Mouse (Mus musculus): ENCODE results near the gene Senp6. TPM values are rescaled to one million over a fixed set of nuclear protein-coding genes. Genes with fewer than 3 reads are reported as not detected.

The Senp6 gene
- polyA plus RNA-seq (2015; fragmentation: Nextera tagmentation; extraction: Ambion mirVana) = 42.5 and 49.5 TPM in 2 replicates

DNA sequence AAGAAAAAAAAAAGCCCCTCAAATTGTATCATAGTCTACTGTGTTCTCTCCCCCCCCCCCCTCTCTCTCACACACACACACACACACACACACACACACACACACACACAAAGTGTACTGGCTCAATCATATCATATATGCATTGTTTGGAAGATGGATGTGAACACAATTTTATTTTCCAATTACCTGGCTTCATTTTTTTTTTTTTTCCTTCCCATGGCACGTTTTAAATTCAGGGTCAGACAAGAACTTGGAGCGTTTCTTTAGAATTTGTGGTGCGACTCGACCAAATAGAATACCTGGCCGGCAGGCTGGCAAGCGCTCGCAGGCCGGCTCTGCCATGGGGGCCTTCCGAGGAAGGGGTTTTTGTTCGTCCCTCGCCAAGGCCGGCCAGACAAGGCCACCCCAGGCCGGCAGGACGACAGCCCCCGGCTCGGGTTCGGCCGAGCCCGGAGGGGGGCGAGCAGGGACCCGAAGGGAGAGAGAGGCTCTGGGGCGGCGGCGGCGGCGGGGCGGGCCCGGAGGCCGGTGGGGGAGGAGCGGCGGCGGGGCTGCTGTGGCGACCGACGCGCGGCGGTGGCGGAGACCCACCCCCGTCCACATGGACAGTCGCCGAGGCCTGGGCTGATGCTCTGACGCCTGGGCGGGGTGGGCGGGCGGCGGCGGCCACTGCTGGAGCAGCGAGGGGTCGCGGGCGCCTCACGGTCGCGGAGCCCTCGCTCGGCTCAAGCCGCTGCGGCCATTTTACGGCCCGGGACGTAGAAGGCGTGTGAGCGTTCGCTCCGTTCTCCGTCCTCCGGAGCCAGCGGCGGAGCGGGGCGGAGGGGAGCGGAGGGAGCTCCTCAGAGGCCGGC lies at the start of gene Senp6:
Gene Senp6, plus strand, starts transcription at position 537 of the 854 bp plus-strand sequence.

DNA sequence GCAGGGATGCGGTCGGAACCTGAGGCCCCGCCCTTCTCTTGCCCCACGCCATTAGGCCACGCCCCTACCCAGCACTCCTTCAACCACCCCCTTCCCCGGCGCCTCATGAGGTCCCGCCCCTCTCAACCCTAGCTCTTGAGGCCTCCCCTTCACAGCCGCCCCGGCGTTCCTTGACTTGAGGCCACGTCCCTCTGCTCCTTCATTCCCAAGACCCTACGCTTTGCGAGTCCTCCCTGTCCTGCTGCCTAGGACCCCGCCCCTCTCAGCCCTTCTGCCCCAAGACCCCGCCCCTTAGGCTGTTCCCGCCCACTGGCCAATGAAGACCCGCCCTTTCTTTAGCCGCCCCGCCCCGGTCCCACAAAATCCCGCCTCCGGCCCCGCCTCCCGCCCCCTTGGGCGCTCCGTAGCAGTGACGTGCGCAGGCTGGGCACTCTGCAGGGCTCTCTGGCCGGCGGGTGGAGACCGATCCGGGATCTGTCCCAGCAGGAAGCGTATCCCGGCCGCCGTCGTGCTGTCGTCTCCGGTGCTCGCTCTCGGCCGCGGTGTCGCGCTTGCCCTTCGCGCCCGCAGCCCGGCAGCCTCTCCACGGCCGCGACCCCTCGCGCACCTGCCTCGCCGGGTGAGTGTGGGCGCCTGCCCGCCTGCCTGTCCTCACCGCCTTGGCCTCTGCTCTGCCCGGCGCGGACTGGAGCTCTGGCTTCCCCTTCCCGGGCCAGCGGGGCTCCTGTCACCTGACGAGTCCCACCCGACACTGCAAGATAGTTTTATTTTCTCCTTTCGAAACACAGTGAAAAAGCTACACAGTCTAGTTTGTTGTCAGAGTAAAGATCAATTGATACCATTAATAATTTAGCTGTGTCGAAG lies 98.1 kb downstream of the Senp6 start, which contains the start of gene Myo6:
Gene Myo6, plus strand, starts transcription at position 421 of the 864 bp plus-strand sequence.

Other genes starting within 250 kb of the Senp6 start
- gene Filip1, start 54.1 kb upstream of the Senp6 start, polyA plus RNA-seq (2015; fragmentation: Nextera tagmentation; extraction: Ambion mirVana) = 10.4 and 21.3 TPM in 2 replicates
- gene Myo6, start 98.1 kb downstream of the Senp6 start, polyA plus RNA-seq (2015; fragmentation: Nextera tagmentation; extraction: Ambion mirVana) = 3.9 and 12.0 TPM in 2 replicates

Measured in adrenal gland, postnatal 0 days (tissue).